Mouse (Mus musculus): Measurements from ENCODE around the gene Nsun2. TPM values are rescaled to one million over a fixed set of nuclear protein-coding genes. Genes with fewer than 3 reads are reported as not detected.

The Nsun2 gene
- polyA plus RNA-seq, 1 experiment from 2014 or later: 119 TPM

DNA sequence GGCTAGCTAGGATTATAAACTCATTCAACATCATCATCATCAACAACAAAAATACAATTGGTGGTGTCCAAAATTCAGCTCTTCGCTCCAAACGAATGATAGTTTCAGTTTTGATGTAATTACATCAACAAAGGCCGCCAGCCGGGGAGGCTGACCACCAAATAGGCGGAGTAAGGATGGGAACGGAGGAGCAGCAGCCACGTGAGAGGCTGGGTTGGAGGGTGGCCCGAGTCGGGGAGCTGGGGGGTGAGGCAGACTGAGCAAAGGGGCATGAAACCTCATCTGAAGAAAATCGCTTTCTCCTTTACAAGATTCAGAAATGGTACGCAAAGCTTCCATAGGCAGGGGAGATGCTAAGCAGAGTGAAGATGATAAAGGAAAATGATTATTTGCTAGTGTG is 43.1 kb downstream of the Nsun2 start:
- no peak overlapping the region for H3K27ac ChIP-seq (replicated peaks)

DNA sequence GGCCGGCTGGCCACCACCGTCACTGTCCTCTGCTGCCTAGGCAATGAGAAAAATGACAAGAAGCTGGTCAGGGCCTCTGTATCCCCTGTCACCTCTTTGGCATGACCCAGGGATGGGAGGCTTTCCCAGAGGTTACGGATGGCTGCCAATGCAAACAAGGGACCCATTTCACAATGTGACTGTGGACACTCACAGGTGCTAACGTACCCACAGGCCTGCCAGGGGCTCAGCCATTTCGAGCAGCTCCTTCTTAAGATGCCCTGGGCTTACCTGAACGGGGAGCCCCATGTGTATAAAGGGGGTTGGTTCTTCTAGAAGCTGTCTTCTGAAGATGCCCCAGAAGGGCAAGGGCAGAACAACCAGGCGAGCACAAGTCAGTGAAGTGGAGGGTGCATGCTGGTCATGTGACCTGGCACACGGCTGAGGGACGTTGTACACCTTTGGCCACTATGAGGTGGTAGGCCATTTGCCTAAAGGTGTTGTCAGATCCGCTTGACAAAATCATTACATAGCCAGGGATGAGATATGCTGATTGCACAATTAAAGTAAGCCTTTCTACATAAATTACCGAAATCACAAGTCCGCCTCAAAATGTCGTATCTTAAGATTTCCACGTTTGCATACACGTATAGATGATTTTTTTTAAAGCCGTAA is 43.8 kb downstream of the Nsun2 start:
- no peaks in the 10 kb centered on the region for H3K36me3 ChIP-seq
- no peak overlapping the region for H3K27ac ChIP-seq (replicated peaks)
- no peak for ATAC-seq (ENCODE audit: insufficient number of reproducible peaks, low FRiP score, low TSS enrichment, low read depth)
- no peaks in the 10 kb centered on the region for H3K4me1 ChIP-seq
- no peak overlapping the region for H3K9ac ChIP-seq
- H3K9me3 ChIP-seq (replicated peaks): no peaks in the 10 kb centered on the region
- no peak overlapping the region for H3K4me2 ChIP-seq (replicated peaks)
- no peak overlapping the region for H3K4me3 ChIP-seq (replicated peaks)
- 92% methylated on average over 16 of the region's 16 CpGs for WGBS
- H3K27me3 ChIP-seq: no peaks in the 10 kb centered on the region

More for the DNA sequence above, 43.1 kb downstream of the Nsun2 start:
- H3K36me3 ChIP-seq: no peaks in the 10 kb centered on the region
- no peak overlapping the region for H3K9ac ChIP-seq
- no peaks in the 10 kb centered on the region for H3K4me1 ChIP-seq
- no peaks in the 10 kb centered on the region for H3K9me3 ChIP-seq (replicated peaks)
- H3K4me3 ChIP-seq (replicated peaks): no peak overlapping the region
- WGBS: 54% methylated on average over 11 of the region's 11 CpGs
- no peaks in the 10 kb centered on the region for H3K27me3 ChIP-seq
- no peak for ATAC-seq (ENCODE audit: insufficient number of reproducible peaks, low FRiP score, low TSS enrichment, low read depth)
- no peak overlapping the region for H3K4me2 ChIP-seq (replicated peaks)

GRCm38 (mm10) chr13:69582411-69582810 is 48.9 kb downstream of the Nsun2 start:
- no peak for ATAC-seq (ENCODE audit: insufficient number of reproducible peaks, low FRiP score, low TSS enrichment, low read depth)
- WGBS: 83% methylated on average over 6 of the region's 6 CpGs

GRCm38 (mm10) chr13:69583591-69583990 is 50.0 kb downstream of the Nsun2 start:
- H3K4me1 ChIP-seq: no peaks in the 10 kb centered on the region
- no peak for ATAC-seq (ENCODE audit: insufficient number of reproducible peaks, low FRiP score, low TSS enrichment, low read depth)
- H3K36me3 ChIP-seq: no peaks in the 10 kb centered on the region
- H3K27ac ChIP-seq (replicated peaks): no peak overlapping the region
- no peak overlapping the region for H3K4me2 ChIP-seq (replicated peaks)
- H3K9ac ChIP-seq: no peak overlapping the region
- 85% methylated on average over 6 of the region's 6 CpGs for WGBS
- H3K27me3 ChIP-seq: no peaks in the 10 kb centered on the region
- no peaks in the 10 kb centered on the region for H3K9me3 ChIP-seq (replicated peaks)
- no peak overlapping the region for H3K4me3 ChIP-seq (replicated peaks)

More at GRCm38 (mm10) chr13:69582411-69582810, 48.9 kb downstream of the Nsun2 start:
- Histone ChIP-seq H3K4me2 (replicated peaks) (no peak overlapping the region), H3K27me3 (no peaks in the 10 kb centered on the region), H3K36me3 (no peaks in the 10 kb centered on the region), H3K9me3 (replicated peaks) (no peaks in the 10 kb centered on the region), H3K9ac (no peak overlapping the region), H3K4me1 (no peaks in the 10 kb centered on the region), H3K4me3 (replicated peaks) (no peak overlapping the region), H3K27ac (replicated peaks) (no peak overlapping the region)

GRCm38 (mm10) chr13:69585828-69586227 is 52.3 kb downstream of the Nsun2 start:
- Histone ChIP-seq H3K27me3 (no peaks in the 10 kb centered on the region), H3K36me3 (no peaks in the 10 kb centered on the region), H3K4me1 (no peaks in the 10 kb centered on the region), H3K9ac (no peak overlapping the region), H3K4me3 (replicated peaks) (no peak overlapping the region), H3K27ac (replicated peaks) (no peak overlapping the region), H3K9me3 (replicated peaks) (no peaks in the 10 kb centered on the region), H3K4me2 (replicated peaks) (no peak overlapping the region)
- 56% methylated on average over 6 of the region's 6 CpGs for WGBS
- ATAC-seq (ENCODE audit: insufficient number of reproducible peaks, low FRiP score, low TSS enrichment, low read depth): no peak

DNA sequence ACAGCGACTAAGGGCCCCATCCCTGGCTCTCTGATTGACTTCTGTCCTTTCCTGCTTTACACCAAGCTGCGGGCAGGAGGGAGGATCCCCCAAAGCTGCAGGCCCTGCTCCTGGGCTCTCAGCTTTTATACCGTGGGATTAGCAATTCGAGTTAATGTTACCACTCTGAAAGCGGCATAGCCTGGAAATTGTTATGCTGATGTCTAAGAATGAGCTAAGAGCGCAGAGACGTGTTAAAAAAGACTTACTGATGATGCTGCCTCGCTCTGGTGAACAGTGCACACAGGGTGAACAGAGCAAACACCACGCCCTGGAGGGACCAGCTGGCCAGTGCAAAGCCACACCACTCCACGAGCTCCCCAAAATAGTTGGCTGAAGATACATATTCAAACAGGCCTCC is 52.8 kb downstream of the Nsun2 start:
- H3K27me3 ChIP-seq: no peaks in the 10 kb centered on the region
- WGBS: 59% methylated on average over 10 of the region's 10 CpGs
- no peak overlapping the region for H3K4me2 ChIP-seq (replicated peaks)
- no peaks in the 10 kb centered on the region for H3K4me1 ChIP-seq
- no peak for ATAC-seq (ENCODE audit: insufficient number of reproducible peaks, low FRiP score, low TSS enrichment, low read depth)
- no peaks in the 10 kb centered on the region for H3K36me3 ChIP-seq
- no peak overlapping the region for H3K4me3 ChIP-seq (replicated peaks)
- H3K27ac ChIP-seq (replicated peaks): no peak overlapping the region
- H3K9me3 ChIP-seq (replicated peaks): no peaks in the 10 kb centered on the region
- H3K9ac ChIP-seq: no peak overlapping the region

DNA sequence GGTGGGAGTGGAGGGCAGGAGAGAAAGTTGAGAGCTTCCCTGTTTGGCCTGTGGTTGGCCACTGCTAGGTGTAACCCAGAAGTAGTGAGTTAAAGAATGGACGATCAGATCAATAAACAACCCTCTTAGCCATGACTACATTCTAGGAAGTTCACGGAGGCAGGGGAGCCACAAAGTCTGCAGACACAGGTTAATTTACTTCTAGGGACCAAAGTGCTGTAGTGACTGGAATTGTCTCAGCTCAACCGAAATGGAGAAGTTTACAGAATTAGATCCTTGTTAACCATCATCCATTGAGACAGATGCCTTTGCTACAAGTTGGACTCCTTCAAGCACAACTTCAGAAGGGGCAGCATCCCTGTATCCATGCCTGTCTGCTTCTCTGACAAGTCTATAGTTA is 54.3 kb downstream of the Nsun2 start:
- Histone ChIP-seq H3K4me1 (0 out of 2 replicates have a peak, but pooled peaks cover 4% of the 10 kb centered on the region), H3K9me3 (replicated peaks) (no peaks in the 10 kb centered on the region), H3K4me3 (replicated peaks) (no peak overlapping the region), H3K27me3 (no peaks in the 10 kb centered on the region), H3K4me2 (replicated peaks) (no peak overlapping the region), H3K27ac (replicated peaks) (no peak overlapping the region), H3K9ac (no peak overlapping the region), H3K36me3 (no peaks in the 10 kb centered on the region)
- WGBS: 78% methylated on average over 3 of the region's 3 CpGs
- ATAC-seq (ENCODE audit: insufficient number of reproducible peaks, low FRiP score, low TSS enrichment, low read depth): no peak

DNA sequence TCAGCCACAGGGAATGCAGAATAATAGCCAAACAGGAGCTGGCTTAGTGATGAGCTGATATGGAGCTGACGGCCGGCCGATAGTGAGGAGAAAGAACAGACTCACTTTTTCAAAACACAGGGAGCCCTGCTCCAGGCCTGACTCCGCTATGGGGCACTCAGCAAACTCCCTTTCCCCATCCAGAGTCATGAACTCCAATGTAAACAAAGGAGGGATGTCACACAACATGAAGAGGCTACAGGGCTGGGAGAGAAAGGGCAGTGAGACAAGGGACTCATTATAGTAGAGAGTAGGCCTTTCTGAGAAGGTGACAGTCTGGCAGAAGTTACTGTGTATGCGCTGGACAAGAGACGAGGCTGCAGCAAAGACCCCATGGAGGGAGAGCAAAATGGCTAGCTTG is 54.7 kb downstream of the Nsun2 start:
- Histone ChIP-seq H3K9me3 (replicated peaks) (no peaks in the 10 kb centered on the region), H3K4me3 (replicated peaks) (no peak overlapping the region), H3K4me1 (peaks cover 7% of the 10 kb centered on the region; the same call in 1 of the 2 replicates), H3K27me3 (no peaks in the 10 kb centered on the region), H3K4me2 (replicated peaks) (no peak overlapping the region), H3K36me3 (no peaks in the 10 kb centered on the region), H3K27ac (replicated peaks) (no peak overlapping the region), H3K9ac (no peak overlapping the region)
- no peak for ATAC-seq (ENCODE audit: insufficient number of reproducible peaks, low FRiP score, low TSS enrichment, low read depth)
- WGBS: 65% methylated on average over 6 of the region's 6 CpGs

GRCm38 (mm10) chr13:69591338-69591737 is 57.8 kb downstream of the Nsun2 start:
- Histone ChIP-seq H3K4me3 (replicated peaks) (no peak overlapping the region), H3K27ac (replicated peaks) (0 out of 2 replicates have a peak overlapping the region, but pooled peaks have one; percentile 52), H3K4me1 (peaks cover 11% of the 10 kb centered on the region; the same call in 1 of the 2 replicates), H3K9ac (no peak overlapping the region), H3K36me3 (no peaks in the 10 kb centered on the region), H3K9me3 (replicated peaks) (no peaks in the 10 kb centered on the region), H3K27me3 (no peaks in the 10 kb centered on the region), H3K4me2 (replicated peaks) (no peak overlapping the region)
- 87% methylated on average over 5 of the region's 5 CpGs for WGBS
- no peak for ATAC-seq (ENCODE audit: insufficient number of reproducible peaks, low FRiP score, low TSS enrichment, low read depth)

GRCm38 (mm10) chr13:69592226-69592625 is 58.7 kb downstream of the Nsun2 start:
- H3K27me3 ChIP-seq: no peaks in the 10 kb centered on the region
- no peak for ATAC-seq (ENCODE audit: insufficient number of reproducible peaks, low FRiP score, low TSS enrichment, low read depth)
- no peaks in the 10 kb centered on the region for H3K9me3 ChIP-seq (replicated peaks)
- peaks cover 11% of the 10 kb centered on the region; the same call in 1 of the 2 replicates for H3K4me1 ChIP-seq
- H3K9ac ChIP-seq: no peak overlapping the region
- no peak overlapping the region for H3K27ac ChIP-seq (replicated peaks)
- H3K4me3 ChIP-seq (replicated peaks): no peak overlapping the region
- 62% methylated on average over 8 of the region's 8 CpGs for WGBS
- H3K4me2 ChIP-seq (replicated peaks): no peak overlapping the region
- no peaks in the 10 kb centered on the region for H3K36me3 ChIP-seq

GRCm38 (mm10) chr13:69593453-69593852 is 59.9 kb downstream of the Nsun2 start:
- Histone ChIP-seq H3K36me3 (no peaks in the 10 kb centered on the region), H3K27me3 (no peaks in the 10 kb centered on the region), H3K4me2 (replicated peaks) (no peak overlapping the region), H3K9ac (no peak overlapping the region), H3K9me3 (replicated peaks) (no peaks in the 10 kb centered on the region), H3K4me3 (replicated peaks) (no peak overlapping the region), H3K4me1 (peaks cover 11% of the 10 kb centered on the region; the same call in 1 of the 2 replicates), H3K27ac (replicated peaks) (no peak overlapping the region; the same call in 1 of the 2 replicates)
- no peak for ATAC-seq (ENCODE audit: insufficient number of reproducible peaks, low FRiP score, low TSS enrichment, low read depth)
- WGBS: 77% methylated on average over 8 of the region's 8 CpGs

Data from embryonic facial prominence, embryonic 15.5 days (tissue).